Mouse (Mus musculus) forebrain, embryonic 11.5 days (tissue): Measurements from ENCODE around the gene Sptan1. TPM values are rescaled to one million over a fixed set of nuclear protein-coding genes. Genes with fewer than 3 reads are reported as not detected.

Source experiments
- ATAC-seq: fragments of 200-750 bp; cut with Nextera tagmentation; replicated peaks from 2 replicates; pipeline ENCODE4 v1.8.0; 2017; ENCODE audit warnings: moderate TSS enrichment; ENCODE audit not compliant: low FRiP score
- DNase-seq: peaks from one replicate; pipeline ENCODE4 v3.0.0-alpha.2; 2017; ENCODE audit warnings: low spot score
- H3K27ac ChIP-seq: fragments of 300-500 bp; sonication (generic); 2 replicates; pipeline ENCODE4 v1.5.1; 2014; ENCODE audit warnings: low read depth, low read length
- H3K27me3 ChIP-seq: fragments of 300-500 bp; sonication (generic); 2 replicates; pipeline ENCODE4 v1.6.1; 2014; ENCODE audit warnings: mild to moderate bottlenecking, low read length, mixed read lengths; ENCODE audit not compliant: control insufficient read depth, insufficient read depth
- H3K36me3 ChIP-seq: fragments of 300-500 bp; sonication (generic); 2 replicates; pipeline ENCODE4 v1.6.1; 2014; ENCODE audit warnings: mild to moderate bottlenecking, low read length, moderate library complexity, mixed read lengths; ENCODE audit not compliant: control insufficient read depth, insufficient read depth
- H3K4me1 ChIP-seq: fragments of 300-500 bp; sonication (generic); replicated peaks from 2 replicates; pipeline ENCODE4 v1.6.1; 2014; ENCODE audit warnings: low read length, mixed read lengths; ENCODE audit not compliant: control insufficient read depth, insufficient read depth
- H3K4me2 ChIP-seq: fragments of 300-500 bp; sonication (generic); 2 replicates; pipeline ENCODE4 v1.6.1; 2014; ENCODE audit warnings: low read depth, mild to moderate bottlenecking, low read length, moderate library complexity, mixed read lengths; ENCODE audit not compliant: severe bottlenecking
- H3K4me3 ChIP-seq: fragments of 300-500 bp; sonication (generic); 2 replicates; pipeline ENCODE4 v1.5.1; 2014; ENCODE audit warnings: low read depth, low read length
- H3K9ac ChIP-seq: fragments of 300-500 bp; sonication (generic); 2 replicates; pipeline ENCODE4 v1.6.1; 2014; ENCODE audit warnings: low read length
- H3K9me3 ChIP-seq: fragments of 300-500 bp; sonication (generic); 2 replicates; pipeline ENCODE4 v1.6.1; 2016; ENCODE audit warnings: low read length, mixed read lengths; ENCODE audit not compliant: control insufficient read depth
- WGBS: fragments of 180-500 bp; shearing (Covaris S2); extraction: QIAGEN DNeasy Blood & Tissue Kit; methylation state at CpG from one replicate; pipeline ENCODE4 v1.1.7; 2014; 5-methylcytosine and 5-hydroxymethylcytosine counted together
- polyA plus RNA-seq: library from polyadenylated mRNA; unstranded; fragments of >200 nt; fragmentation: Nextera tagmentation; extraction: Ambion mirVana; gene quantifications from 2 replicates; pipeline ENCODE4 v1.2.1, GENCODE M21; 2014

Sptan1 gene
- polyA plus RNA-seq, 1 experiment from 2014 or later = 135 TPM

DNA sequence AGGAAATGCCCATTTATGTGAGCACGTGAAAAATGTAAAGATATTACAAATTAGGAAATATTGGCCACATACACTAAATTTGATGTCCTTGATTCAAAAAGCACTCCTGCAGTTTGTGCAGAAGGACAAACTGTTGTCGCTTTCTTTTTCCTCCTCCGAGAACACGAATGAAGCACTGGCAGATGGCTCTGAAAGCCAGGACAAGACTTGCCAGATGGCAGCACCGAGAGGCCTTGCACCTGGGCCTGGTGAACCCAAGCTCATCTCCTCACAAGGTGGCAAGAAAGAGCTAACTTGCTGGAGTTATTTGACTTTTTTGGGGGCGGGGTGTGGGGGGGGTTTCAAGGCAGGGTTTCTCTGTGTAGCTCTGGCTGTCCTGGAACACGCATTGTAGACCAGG lies 24.5 kb upstream of the Sptan1 start:
- Histone ChIP-seq H3K27me3 (no peaks in the 10 kb centered on the region), H3K4me3 (no peak overlapping the region), H3K9me3 (no peaks in the 10 kb centered on the region), H3K9ac (no peak overlapping the region), H3K4me2 (no peak overlapping the region), H3K27ac (no peak overlapping the region), H3K4me1 (peaks cover 4% of the 10 kb centered on the region; the same call in 1 of the 2 replicates), H3K36me3 (peaks cover 4% of the 10 kb centered on the region)
- no peak for DNase-seq
- WGBS = 93% methylated on average over 7 of the region's 7 CpGs
- no peak for ATAC-seq

DNA sequence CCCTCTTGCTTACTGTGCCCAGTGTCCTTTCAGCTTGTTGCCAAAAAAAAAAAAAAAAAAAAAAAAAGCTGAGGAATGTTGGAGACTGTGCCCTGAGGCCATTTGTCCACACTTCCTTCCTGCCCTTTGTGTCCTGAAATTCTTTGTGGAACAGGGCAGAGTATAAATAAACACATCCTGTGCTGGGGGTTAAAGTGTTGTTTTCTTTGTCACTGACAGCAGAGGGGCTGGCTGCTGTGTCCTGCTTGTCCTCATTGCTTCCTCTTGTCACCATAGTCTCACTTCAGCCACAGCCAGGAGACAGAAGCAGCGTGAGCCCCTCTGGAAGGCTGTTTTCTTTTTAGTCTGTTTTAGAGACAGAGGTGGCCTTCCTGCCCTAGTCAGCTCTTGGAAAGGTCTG lies 20.6 kb upstream of the Sptan1 start:
- Histone ChIP-seq H3K27ac (no peak overlapping the region), H3K4me1 (no peaks in the 10 kb centered on the region), H3K36me3 (peaks cover 1% of the 10 kb centered on the region)

DNA sequence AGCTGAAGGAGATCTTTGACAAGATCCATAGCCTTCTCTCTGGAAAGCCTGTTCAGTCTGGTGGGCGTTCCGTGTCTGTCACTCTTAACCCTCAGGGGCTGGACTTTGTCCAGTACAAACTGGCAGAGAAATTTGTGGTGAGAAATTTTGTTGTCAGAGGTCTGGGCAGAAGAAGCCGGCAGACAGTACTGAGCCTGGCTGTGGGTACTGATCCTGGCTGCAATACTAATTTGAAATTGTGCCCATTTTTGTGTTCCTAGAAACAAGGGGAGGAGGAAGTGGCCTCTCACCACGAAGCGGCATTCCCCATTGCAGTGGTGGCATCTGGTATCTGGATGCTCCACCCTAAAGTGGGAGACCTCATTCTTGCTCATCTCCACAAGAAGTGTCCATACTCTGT lies 16.5 kb upstream of the Sptan1 start:
- WGBS = 95% methylated on average over 5 of the region's 5 CpGs
- Histone ChIP-seq H3K4me1 (no peaks in the 10 kb centered on the region), H3K9ac (no peak overlapping the region), H3K9me3 (no peaks in the 10 kb centered on the region), H3K27me3 (no peaks in the 10 kb centered on the region), H3K27ac (no peak overlapping the region), H3K4me2 (no peak overlapping the region), H3K36me3 (no peaks in the 10 kb centered on the region; the same call in 1 of the 2 replicates), H3K4me3 (no peak overlapping the region)
- no peak for ATAC-seq
- no peak for DNase-seq

More for the DNA sequence above, 20.6 kb upstream of the Sptan1 start:
- Histone ChIP-seq H3K9me3 (no peaks in the 10 kb centered on the region), H3K4me2 (no peak overlapping the region), H3K9ac (no peak overlapping the region), H3K4me3 (no peak overlapping the region), H3K27me3 (no peaks in the 10 kb centered on the region)
- ATAC-seq (no peak), DNase-seq (no peak)
- WGBS = 83% methylated on average over 1 of the region's 1 CpGs

DNA sequence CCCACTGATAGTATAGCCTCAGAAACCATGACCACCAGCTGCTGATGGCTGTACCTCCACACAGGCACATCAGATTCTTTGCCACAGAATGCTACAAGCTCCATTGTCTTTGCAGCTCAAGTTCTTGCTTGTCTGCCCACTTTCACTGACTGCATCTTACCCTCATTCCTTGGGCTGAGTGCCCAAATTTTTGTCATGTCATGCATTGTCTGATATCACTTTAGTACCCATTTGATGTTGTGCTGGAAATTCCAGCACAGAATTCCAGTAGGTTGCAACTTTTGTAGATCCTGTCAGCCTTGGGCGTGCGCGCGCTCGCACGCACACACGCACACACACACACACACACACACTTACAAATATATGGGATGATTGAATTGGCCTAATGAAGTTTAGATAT lies 4.1 kb upstream of the Sptan1 start:
- H3K9me3 ChIP-seq = no peaks in the 10 kb centered on the region
- ATAC-seq (no peak), DNase-seq (no peak)
- no peak overlapping the region for H3K4me2 ChIP-seq
- H3K36me3 ChIP-seq = no peaks in the 10 kb centered on the region; the same call in 1 of the 2 replicates
- no peak overlapping the region for H3K27ac ChIP-seq
- no peak overlapping the region for H3K4me3 ChIP-seq
- no peak overlapping the region for H3K9ac ChIP-seq
- H3K4me1 ChIP-seq = no peaks in the 10 kb centered on the region
- H3K27me3 ChIP-seq = no peaks in the 10 kb centered on the region
- 98% methylated on average over 7 of the region's 7 CpGs for whole genome bisulfite sequencing

DNA sequence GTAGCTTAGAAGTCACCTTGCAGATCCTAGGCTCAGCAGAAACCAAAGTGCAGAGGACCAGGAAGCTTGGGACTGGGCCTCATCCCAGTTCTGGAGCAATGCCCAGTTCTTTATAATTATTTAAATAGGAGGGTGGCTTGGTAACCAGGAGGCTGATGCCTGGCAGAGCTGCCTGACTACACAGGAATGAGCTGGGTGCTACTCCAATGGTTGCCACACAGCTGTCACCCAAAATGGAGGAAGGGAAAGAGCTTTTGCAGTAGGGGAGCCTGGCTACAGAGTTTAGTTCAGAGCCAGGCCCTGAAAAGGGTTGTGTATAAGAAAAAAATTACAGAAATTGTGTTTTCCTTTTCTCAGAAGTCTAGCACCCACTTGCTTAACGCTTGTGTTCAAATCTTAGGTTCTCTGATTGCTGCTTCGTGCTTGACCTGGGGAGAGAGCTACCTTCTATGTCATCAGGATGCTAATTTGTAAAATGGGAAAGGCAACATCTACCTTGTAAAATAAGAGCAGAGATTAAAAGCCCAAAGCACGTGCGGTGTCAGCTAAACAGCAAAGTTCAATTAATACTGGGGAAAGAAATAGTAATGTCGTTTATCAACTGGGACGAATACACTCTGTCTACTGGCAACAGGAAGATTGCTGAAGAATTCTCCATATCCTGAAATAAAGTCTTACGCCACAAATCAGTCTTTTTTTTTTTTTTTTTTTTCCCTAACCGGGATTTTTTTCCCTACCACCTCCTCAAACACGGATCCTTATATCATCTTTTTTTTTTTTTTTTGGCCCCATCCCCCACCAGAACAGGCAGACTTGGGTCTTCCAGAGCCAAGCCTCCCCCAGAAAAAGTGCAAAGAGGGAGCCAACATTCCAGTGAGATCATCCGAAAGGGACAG lies 758 bp upstream of the Sptan1 start:
- H3K4me3 ChIP-seq = peak overlapping the region; percentile 93
- WGBS = 19% methylated on average over 10 of the region's 10 CpGs
- H3K9me3 ChIP-seq = no peaks in the 10 kb centered on the region
- H3K27me3 ChIP-seq = no peaks in the 10 kb centered on the region
- no peaks in the 10 kb centered on the region for H3K36me3 ChIP-seq
- DNase-seq (no peak), ATAC-seq (no peak)
- peak overlapping the region; percentile 70 for H3K4me2 ChIP-seq
- peak overlapping the region; percentile 69 for H3K9ac ChIP-seq
- H3K4me1 ChIP-seq = peaks cover 5% of the 10 kb centered on the region; the same call in 1 of the 2 replicates
- peak overlapping the region; percentile 37; the same call in 1 of the 2 replicates for H3K27ac ChIP-seq

DNA sequence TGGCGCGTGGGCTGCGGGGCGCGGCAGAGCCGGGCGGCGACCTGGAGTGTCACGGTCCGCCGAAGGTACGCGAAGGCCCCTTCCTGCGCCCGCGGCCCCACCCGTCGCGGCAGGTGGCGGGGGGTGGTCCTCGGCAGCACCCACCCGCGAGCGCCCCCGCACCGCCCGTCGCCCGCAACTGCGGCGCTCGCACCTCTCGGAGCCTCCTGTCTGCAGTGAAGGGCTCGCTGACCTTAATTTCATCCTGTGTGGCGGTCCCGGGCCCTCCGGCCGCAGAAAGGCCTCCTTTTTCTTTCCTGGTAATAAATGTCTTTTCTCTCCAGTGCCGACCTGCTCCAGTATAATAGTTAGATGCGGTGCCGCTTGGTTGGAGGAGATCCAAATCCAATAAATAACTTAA lies 546 bp downstream of the Sptan1 start:
- H3K27me3 ChIP-seq = no peaks in the 10 kb centered on the region
- H3K4me3 ChIP-seq = peak overlapping the region; percentile 93
- ATAC-seq (peak; percentile 26), DNase-seq (no peak)
- peak overlapping the region; percentile 98 for H3K9ac ChIP-seq
- peak overlapping the region; percentile 70 for H3K4me2 ChIP-seq
- H3K4me1 ChIP-seq = peaks cover 5% of the 10 kb centered on the region; the same call in 1 of the 2 replicates
- H3K27ac ChIP-seq = peak overlapping the region; percentile 72
- H3K9me3 ChIP-seq = no peaks in the 10 kb centered on the region
- whole genome bisulfite sequencing = 1% methylated on average over 20 of the region's 41 CpGs
- H3K36me3 ChIP-seq = no peaks in the 10 kb centered on the region

DNA sequence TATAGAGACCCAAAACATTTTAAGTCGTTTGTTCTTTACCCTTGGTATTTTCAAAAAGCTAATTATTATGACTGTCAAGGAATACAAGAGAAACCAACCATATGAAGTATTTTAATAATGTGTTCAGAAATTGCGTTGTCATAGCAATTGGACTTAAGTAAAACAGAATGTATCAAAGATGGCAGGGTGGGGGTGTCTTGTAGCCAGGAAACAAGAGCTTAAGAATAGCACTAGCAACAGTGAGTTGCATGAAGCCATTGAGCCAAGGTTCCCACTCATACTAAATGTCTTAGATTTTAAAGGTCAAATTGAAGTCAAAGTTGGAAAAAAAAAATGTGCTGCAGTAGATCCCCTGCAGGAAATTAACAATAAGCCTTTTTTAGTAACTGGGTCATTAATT lies 1.5 kb downstream of the Sptan1 start:
- peak overlapping the region; percentile 98; the same call in 1 of the 2 replicates for H3K9ac ChIP-seq
- no peak for DNase-seq
- H3K27me3 ChIP-seq = no peaks in the 10 kb centered on the region
- peak overlapping the region; percentile 70 for H3K4me2 ChIP-seq
- H3K4me3 ChIP-seq = peak overlapping the region; percentile 93
- no peaks in the 10 kb centered on the region for H3K36me3 ChIP-seq
- no peak overlapping the region for H3K27ac ChIP-seq
- peaks cover 5% of the 10 kb centered on the region; the same call in 1 of the 2 replicates for H3K4me1 ChIP-seq
- no peaks in the 10 kb centered on the region for H3K9me3 ChIP-seq
- ATAC-seq = no peak
- 64% methylated on average over 2 of the region's 2 CpGs for WGBS

DNA sequence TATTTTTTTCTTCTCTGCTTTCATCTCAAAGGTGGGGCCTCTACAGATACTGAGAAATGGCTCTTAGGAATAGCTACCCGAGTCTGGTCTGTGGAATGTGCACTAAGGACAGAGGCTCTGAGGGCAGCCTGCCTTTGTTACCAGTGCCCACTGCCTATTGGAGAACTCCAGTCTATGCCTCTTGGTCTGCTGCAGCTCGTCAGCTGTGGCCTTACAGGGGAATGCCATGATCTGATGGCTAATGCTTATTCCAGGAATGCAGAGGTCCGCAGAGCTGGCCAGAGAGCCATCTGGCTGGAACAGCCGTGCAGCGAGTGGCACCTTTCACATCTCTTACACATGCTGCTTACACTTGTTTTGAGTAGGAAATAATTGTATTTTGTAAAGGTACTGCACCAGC lies 2.4 kb downstream of the Sptan1 start:
- Histone ChIP-seq H3K27ac (no peak overlapping the region), H3K4me3 (no peak overlapping the region; the same call in 1 of the 2 replicates), H3K9me3 (no peaks in the 10 kb centered on the region), H3K4me2 (0 out of 2 replicates have a peak overlapping the region, but pooled peaks have one; percentile 6), H3K4me1 (peaks cover 5% of the 10 kb centered on the region; the same call in 1 of the 2 replicates), H3K27me3 (no peaks in the 10 kb centered on the region), H3K9ac (no peak overlapping the region), H3K36me3 (no peaks in the 10 kb centered on the region)
- no peak for ATAC-seq
- WGBS = 65% methylated on average over 5 of the region's 5 CpGs
- DNase-seq = no peak
